In the genomic region with DNA sequence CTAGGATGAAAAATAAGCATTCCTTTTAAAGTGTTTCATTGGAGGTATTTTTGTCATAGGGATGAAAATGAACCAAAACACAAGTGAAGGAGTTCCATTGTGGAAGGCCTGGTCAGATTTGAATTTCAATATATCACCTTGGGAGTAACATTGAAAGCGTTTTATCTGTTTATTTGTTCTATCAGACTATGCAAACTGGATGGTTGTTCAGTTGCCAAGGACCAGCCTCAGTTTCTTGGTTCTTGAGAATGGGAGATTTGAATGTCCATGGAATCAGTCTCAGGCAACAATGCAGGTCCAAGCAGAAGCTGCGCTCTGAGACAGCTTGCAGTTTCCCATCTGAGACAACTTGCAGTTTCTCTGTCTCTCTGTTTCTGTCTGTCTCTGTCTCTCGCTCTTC, we compare ENCODE assay signal across 18 mouse cellular contexts.
"Had no signal": no experiment of that assay in that cellular context is flagged by ENCODE, and none has a peak within 500 bp of the region (broad histone marks: within the 10 kb centered on the region; RNA-seq: fewer than 3 reads in every experiment).

No protein-coding gene starts in this region.

- H3K9ac ChIP-seq: liver, embryonic 14.5 days; lung, embryonic 14.5 days; midbrain, embryonic 12.5 days; neural tube, embryonic 13.5 days; neural tube, embryonic 15.5 days had no signal

- H3K4me1 ChIP-seq: neural tube, embryonic 13.5 days; neural tube, embryonic 15.5 days had no signal

- H3K4me3 ChIP-seq: midbrain, embryonic 12.5 days; myocyte; neural tube, embryonic 13.5 days; neural tube, embryonic 15.5 days had no signal

- H3K27ac ChIP-seq: liver, embryonic 14.5 days; midbrain, embryonic 12.5 days; neural tube, embryonic 13.5 days; neural tube, embryonic 15.5 days had no signal

- H3K36me3 ChIP-seq: midbrain, embryonic 12.5 days; neural tube, embryonic 13.5 days; neural tube, embryonic 15.5 days had no signal

- DNase-seq: lung, adult 18-20 months; lung, embryonic 14.5 days; lung, postnatal 10 days; lung, postnatal 4 days; midbrain, embryonic 14.5 days; retina, postnatal 1 day; right cerebral cortex, adult 18-20 months; right cerebral cortex, postnatal 25 days; right cerebral cortex, postnatal 4 days; spleen, adult 18-20 months; thymus, adult 2 months; thymus, postnatal 25 days; thymus, postnatal 4 days had no signal

- H3K9me3 ChIP-seq: midbrain, embryonic 12.5 days; neural tube, embryonic 13.5 days; neural tube, embryonic 15.5 days had no signal
